Mouse (Mus musculus): ENCODE data around the gene Nbeal1.

DNA sequence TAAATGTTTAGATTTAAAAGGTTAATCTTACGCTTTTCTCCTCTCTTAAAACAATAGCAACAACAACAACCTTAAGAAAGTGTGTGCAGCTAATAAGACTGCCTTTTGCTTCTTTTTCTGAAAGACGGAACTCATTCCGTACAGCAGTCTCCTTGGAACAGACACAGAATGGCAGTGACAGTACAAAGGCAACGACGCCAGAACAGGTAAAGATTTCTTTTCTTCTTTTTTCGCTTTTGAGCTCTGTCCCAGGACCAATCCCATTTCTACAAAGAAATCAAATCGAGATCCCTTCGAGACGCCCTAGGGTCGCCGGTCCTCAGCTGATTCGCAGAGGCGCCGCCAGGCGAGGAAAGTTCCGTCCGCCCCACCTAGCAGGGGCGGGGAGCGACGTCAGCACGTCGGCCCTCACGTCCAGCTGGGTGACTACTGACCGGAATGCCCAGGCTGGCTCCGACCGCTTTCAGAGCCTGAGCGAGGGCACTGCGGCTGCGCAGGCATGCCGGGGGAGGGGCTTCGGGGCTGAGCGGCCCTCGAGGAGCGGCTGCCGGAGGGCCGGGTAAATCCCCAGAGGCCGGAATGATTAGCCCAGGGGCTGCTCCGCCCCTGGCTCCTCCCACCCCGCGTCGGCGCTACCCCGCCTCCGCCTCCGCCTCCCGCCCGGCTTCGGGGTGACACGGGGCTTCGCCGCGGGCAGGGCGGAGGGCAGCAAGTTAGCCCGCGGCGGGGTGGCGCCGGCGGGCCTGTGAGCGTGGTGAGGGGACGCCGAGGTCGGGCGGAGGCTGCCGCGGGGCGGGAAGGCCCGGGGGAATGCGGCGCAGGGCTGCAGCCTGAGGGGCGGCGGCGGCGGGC lies at the start of gene Nbeal1:
- TF ChIP-seq MAFK (IDR thresholded peaks at IDR 0.05; ENCODE audit: insufficient read depth, low read depth, low read length) (peak; percentile 38; the same call in 1 of the 2 replicates), CHD2 (IDR thresholded peaks at IDR 0.05; ENCODE audit: low read depth, low read length) (no peak), ZC3H11A (IDR thresholded peaks at IDR 0.05; ENCODE audit: borderline replicate concordance, low read depth, low read length) (no peak)
